Mouse (Mus musculus) small intestine, adult 2 months (tissue): Measurements from ENCODE around the gene Rhbdd1.

ENCODE experiments used
- CTCF ChIP-seq: fragments of 200-500 bp; IDR thresholded peaks from 2 replicates; pipeline ENCODE4 v1.5.1; 2012; ENCODE audit warnings: low read depth, mild to moderate bottlenecking, control low read depth, inconsistent platforms, low read length, moderate library complexity, mixed read lengths; ENCODE audit not compliant: insufficient replicate concordance, insufficient read length; ENCODE audit errors: extremely low read depth
- POLR2A ChIP-seq: fragments of 200-500 bp; IDR thresholded peaks from 2 replicates; pipeline ENCODE4 v1.6.1; 2012; ENCODE audit warnings: low read depth, mild to moderate bottlenecking, control low read depth, inconsistent platforms, low read length, moderate library complexity

- no peak for TF ChIP-seq POLR2A
- no peak for TF ChIP-seq CTCF
Observed at GRCm38 (mm10) chr1:82465321-82465853, 149.1 kb downstream of the Rhbdd1 start.
